Mouse (Mus musculus): Measurements from ENCODE around the gene Add2. TPM values are rescaled to one million over a fixed set of nuclear protein-coding genes. Genes with fewer than 3 reads are reported as not detected.
A peak's percentile ranks its signal among the peaks of the same experiment; 100 is the strongest.

The Add2 gene
- polyA plus RNA-seq, 1 experiment: 1.5 TPM

DNA sequence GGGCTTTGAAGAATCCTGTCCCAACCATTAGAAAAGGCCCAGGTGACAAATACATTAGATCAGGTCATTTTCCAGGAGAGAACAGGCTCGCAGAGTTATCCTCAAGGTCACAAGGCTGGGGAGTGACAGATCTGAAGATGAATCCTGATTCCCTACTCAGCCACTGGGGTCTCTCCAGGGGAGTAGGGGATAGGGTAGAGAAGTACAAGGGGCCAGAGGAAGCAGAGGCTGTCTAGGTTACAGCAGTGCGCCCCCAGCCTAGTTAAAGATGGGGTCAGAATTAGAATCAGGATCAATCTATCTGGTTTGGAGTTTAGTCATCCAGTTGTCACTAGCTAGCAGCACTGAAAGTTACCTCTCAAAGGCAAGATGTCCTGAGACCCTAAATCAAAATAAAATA, 331 bp upstream of the Add2 start:
- DNase-seq: no peak
- TF ChIP-seq POLR2A (IDR thresholded peaks at IDR 0.05; ENCODE audit: low read depth, low read length) (no peak), CTCF (conservative IDR thresholded peaks at IDR 0.05; ENCODE audit: insufficient read depth, insufficient read length, low read depth, low read length) (no peak)
- Histone ChIP-seq H3K4me3 (ENCODE audit: insufficient read depth, low read depth, low read length) (no peak overlapping the region), H3K36me3 (ENCODE audit: control insufficient read depth, insufficient read depth, low read length) (no peaks in the 10 kb centered on the region), H3K4me1 (ENCODE audit: control insufficient read depth, insufficient read depth, low read length) (no peaks in the 10 kb centered on the region), H3K27me3 (replicated peaks; ENCODE audit: control insufficient read depth, insufficient read depth, low read length) (peaks cover 3% of the 10 kb centered on the region; the same call in 1 of the 2 replicates), H3K27ac (ENCODE audit: insufficient read depth, low read depth, low read length) (no peak overlapping the region)
- 67% methylated on average over 2 of the region's 2 CpGs for WGBS

DNA sequence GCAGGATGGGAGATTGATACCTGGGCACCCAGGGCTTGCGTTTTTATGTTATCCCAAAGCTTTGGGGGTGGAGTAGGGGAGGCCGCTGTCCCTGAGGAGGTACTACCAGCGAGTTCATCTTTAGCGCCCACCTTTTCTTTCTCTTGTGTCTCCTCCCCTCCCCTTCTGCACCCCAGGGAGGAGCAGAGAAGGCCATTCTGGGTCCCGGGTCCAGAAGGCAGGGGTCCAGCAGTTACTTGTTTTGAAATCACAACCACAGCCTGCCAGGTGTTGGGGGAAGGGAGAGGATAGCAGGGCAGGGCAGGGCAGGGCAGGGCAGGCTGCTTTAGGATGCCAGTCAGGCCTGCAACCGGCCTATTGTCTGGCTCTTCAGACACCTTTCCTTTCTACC, 837 bp downstream of the Add2 start:
- H3K4me1 ChIP-seq (ENCODE audit: control insufficient read depth, insufficient read depth, low read length): no peaks in the 10 kb centered on the region
- no peaks in the 10 kb centered on the region for H3K36me3 ChIP-seq (ENCODE audit: control insufficient read depth, insufficient read depth, low read length)
- TF ChIP-seq POLR2A (IDR thresholded peaks at IDR 0.05; ENCODE audit: low read depth, low read length) (no peak), CTCF (conservative IDR thresholded peaks at IDR 0.05; ENCODE audit: insufficient read depth, insufficient read length, low read depth, low read length) (no peak)
- no peak overlapping the region for H3K27ac ChIP-seq (ENCODE audit: insufficient read depth, low read depth, low read length)
- peaks cover 3% of the 10 kb centered on the region; the same call in 1 of the 2 replicates for H3K27me3 ChIP-seq (replicated peaks; ENCODE audit: control insufficient read depth, insufficient read depth, low read length)
- 26% methylated on average over 6 of the region's 6 CpGs for WGBS
- no peak for DNase-seq
- peak overlapping the region; percentile 53; the same call in 1 of the 2 replicates for H3K4me3 ChIP-seq (ENCODE audit: insufficient read depth, low read depth, low read length)

DNA sequence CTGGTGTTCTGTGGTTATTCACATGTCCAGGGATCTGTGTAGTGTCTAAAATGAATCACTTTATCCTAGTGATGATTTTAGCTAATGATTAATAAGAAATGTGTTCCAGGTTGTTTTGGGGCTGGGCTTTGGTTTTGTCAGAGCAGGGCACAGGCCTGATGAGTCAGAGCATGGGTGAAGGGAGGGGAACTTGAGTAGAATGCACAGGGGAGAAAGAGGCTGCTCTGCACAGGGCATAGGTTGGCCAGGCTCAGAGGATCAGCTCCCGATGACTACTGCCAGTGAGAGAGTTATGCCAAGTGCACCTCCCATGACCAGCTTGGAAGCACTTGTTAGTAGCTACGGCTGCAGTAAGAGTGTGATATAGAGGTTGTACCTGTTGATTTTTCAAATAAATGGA, 3.0 kb downstream of the Add2 start:
- DNase-seq: no peak
- 53% methylated on average over 2 of the region's 2 CpGs for WGBS

DNA sequence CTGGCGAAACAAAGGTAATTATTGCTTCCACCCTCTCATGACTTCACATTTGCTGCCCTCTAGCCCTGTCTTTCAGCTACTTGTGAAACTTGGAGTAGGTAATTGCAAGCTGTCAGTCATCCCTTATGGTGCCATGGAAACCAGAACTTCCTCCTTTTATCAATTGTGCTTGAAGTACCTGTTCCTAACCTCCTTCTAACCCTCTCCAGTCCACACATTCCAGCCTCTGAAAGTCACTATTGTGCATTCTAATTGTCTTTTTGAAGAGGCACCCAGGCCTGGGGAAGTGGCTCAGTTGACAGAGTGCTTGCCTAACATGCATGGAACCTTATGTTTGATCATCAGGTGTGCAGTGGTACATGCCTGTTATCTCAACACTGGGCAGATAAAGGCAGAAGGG, 5.2 kb downstream of the Add2 start:
- TF ChIP-seq CTCF (conservative IDR thresholded peaks at IDR 0.05; ENCODE audit: insufficient read depth, insufficient read length, low read depth, low read length) (no peak), POLR2A (IDR thresholded peaks at IDR 0.05; ENCODE audit: low read depth, low read length) (no peak)
- H3K4me1 ChIP-seq (ENCODE audit: control insufficient read depth, insufficient read depth, low read length): no peaks in the 10 kb centered on the region
- WGBS: 85% methylated on average over 1 of the region's 1 CpGs
- H3K4me3 ChIP-seq (ENCODE audit: insufficient read depth, low read depth, low read length): no peak overlapping the region
- 0 out of 2 replicates have a peak, but pooled peaks cover 1% of the 10 kb centered on the region for H3K27me3 ChIP-seq (replicated peaks; ENCODE audit: control insufficient read depth, insufficient read depth, low read length)
- H3K36me3 ChIP-seq (ENCODE audit: control insufficient read depth, insufficient read depth, low read length): no peaks in the 10 kb centered on the region
- no peak for DNase-seq
- no peak overlapping the region for H3K27ac ChIP-seq (ENCODE audit: insufficient read depth, low read depth, low read length)

More for the DNA sequence above, 3.0 kb downstream of the Add2 start:
- peaks cover 3% of the 10 kb centered on the region; the same call in 1 of the 2 replicates for H3K27me3 ChIP-seq (replicated peaks; ENCODE audit: control insufficient read depth, insufficient read depth, low read length)
- no peak overlapping the region for H3K4me3 ChIP-seq (ENCODE audit: insufficient read depth, low read depth, low read length)
- no peak for TF ChIP-seq POLR2A (IDR thresholded peaks at IDR 0.05; ENCODE audit: low read depth, low read length)
- no peak for TF ChIP-seq CTCF (conservative IDR thresholded peaks at IDR 0.05; ENCODE audit: insufficient read depth, insufficient read length, low read depth, low read length)
- no peak overlapping the region for H3K27ac ChIP-seq (ENCODE audit: insufficient read depth, low read depth, low read length)
- no peaks in the 10 kb centered on the region for H3K36me3 ChIP-seq (ENCODE audit: control insufficient read depth, insufficient read depth, low read length)
- no peaks in the 10 kb centered on the region for H3K4me1 ChIP-seq (ENCODE audit: control insufficient read depth, insufficient read depth, low read length)

DNA sequence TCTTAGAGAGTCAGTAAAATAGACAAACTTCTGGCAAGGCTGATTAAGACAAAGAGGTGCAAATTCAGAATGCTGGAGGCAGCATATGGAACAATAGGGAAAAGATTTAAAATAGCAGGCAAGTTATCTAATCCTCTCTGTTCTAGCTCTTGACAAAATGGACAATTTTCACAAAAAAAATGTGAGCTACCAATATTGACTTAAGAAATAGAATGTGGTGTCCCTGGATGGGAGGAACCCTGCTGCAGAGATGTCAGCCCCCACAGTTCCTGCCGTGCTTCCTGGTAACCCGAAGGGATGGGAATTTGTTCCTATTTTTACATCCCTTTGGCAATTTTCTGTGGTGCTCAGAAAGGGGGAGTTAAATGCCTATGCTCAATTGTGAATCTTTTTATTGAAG, 10.4 kb downstream of the Add2 start:
- no peak for DNase-seq
- Histone ChIP-seq H3K36me3 (ENCODE audit: control insufficient read depth, insufficient read depth, low read length) (no peaks in the 10 kb centered on the region), H3K27me3 (replicated peaks; ENCODE audit: control insufficient read depth, insufficient read depth, low read length) (no peaks in the 10 kb centered on the region), H3K4me1 (ENCODE audit: control insufficient read depth, insufficient read depth, low read length) (no peaks in the 10 kb centered on the region), H3K4me3 (ENCODE audit: insufficient read depth, low read depth, low read length) (no peak overlapping the region), H3K27ac (ENCODE audit: insufficient read depth, low read depth, low read length) (no peak overlapping the region)
- TF ChIP-seq POLR2A (IDR thresholded peaks at IDR 0.05; ENCODE audit: low read depth, low read length): no peak
- no peak for TF ChIP-seq CTCF (conservative IDR thresholded peaks at IDR 0.05; ENCODE audit: insufficient read depth, insufficient read length, low read depth, low read length)
- 54% methylated on average over 2 of the region's 2 CpGs for WGBS

DNA sequence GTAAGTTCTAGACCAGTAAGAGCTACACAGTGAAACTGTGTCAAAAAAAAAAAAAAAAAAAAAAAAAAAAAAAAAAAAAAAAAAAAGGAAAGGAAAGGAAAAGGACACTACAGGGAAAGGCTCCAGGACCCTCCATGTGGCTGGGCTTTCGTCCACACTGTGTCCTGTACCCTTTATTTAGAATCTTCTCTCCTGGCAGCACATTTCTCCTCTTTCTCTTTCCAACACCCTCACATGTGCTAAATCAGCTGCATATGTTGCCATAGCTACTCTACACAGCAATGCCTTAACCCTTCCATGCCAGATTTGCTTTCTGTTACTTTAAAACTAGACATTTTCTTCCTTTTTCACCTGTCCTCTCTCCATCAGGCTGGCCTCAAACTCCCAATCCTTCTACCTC, 11.7 kb downstream of the Add2 start:
- Histone ChIP-seq H3K27me3 (replicated peaks; ENCODE audit: control insufficient read depth, insufficient read depth, low read length) (no peaks in the 10 kb centered on the region), H3K27ac (ENCODE audit: insufficient read depth, low read depth, low read length) (no peak overlapping the region), H3K4me3 (ENCODE audit: insufficient read depth, low read depth, low read length) (no peak overlapping the region), H3K4me1 (ENCODE audit: control insufficient read depth, insufficient read depth, low read length) (no peaks in the 10 kb centered on the region), H3K36me3 (ENCODE audit: control insufficient read depth, insufficient read depth, low read length) (no peaks in the 10 kb centered on the region)
- TF ChIP-seq POLR2A (IDR thresholded peaks at IDR 0.05; ENCODE audit: low read depth, low read length): no peak
- no peak for DNase-seq
- 58% methylated on average over 1 of the region's 1 CpGs for WGBS

DNA sequence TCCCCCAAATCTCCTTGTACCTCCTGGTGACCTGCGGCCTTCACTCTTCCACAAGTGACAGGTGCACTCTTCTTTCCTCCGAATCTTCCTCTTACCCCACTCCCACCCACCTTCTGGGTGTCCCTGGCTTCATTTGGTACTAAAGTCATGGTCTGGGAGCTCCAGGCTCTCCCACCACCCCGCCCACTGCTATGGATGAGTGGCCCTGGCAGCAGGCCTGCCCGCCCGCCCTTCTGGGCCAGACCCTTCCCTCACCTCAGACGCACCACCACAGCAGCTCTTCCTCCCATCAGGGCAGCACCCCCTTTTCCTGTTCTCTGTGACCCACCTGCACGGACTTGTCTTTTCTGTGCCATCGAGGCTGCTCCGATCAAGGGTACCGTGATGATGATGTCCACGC, 19.0 kb downstream of the Add2 start:
- no peak for DNase-seq
- Histone ChIP-seq H3K36me3 (ENCODE audit: control insufficient read depth, insufficient read depth, low read length) (no peaks in the 10 kb centered on the region), H3K27ac (ENCODE audit: insufficient read depth, low read depth, low read length) (no peak overlapping the region), H3K27me3 (replicated peaks; ENCODE audit: control insufficient read depth, insufficient read depth, low read length) (no peaks in the 10 kb centered on the region), H3K4me3 (ENCODE audit: insufficient read depth, low read depth, low read length) (no peak overlapping the region), H3K4me1 (ENCODE audit: control insufficient read depth, insufficient read depth, low read length) (no peaks in the 10 kb centered on the region)
- TF ChIP-seq CTCF (conservative IDR thresholded peaks at IDR 0.05; ENCODE audit: insufficient read depth, insufficient read length, low read depth, low read length) (no peak), POLR2A (IDR thresholded peaks at IDR 0.05; ENCODE audit: low read depth, low read length) (no peak)
- 73% methylated on average over 11 of the region's 11 CpGs for WGBS

DNA sequence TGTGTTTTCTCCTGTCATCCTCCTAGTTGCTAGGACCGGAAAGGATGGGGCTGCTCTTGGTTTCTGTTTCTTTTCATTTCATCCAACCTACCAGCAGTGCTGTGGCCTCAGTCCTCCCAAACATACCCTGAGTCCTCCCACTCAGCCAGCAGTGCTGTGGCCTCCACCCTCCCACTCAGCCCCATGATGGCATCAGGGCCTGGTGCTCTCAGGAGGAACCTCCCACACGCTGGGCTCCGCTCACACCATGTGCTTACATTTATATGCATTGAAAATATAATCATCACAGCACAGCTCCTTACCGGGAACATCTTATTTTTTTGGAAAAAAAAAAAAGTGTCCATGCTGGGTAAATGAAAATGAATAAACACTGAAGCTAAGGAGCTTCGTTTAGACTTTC, 20.0 kb downstream of the Add2 start:
- Histone ChIP-seq H3K4me1 (ENCODE audit: control insufficient read depth, insufficient read depth, low read length) (no peaks in the 10 kb centered on the region), H3K27ac (ENCODE audit: insufficient read depth, low read depth, low read length) (no peak overlapping the region), H3K36me3 (ENCODE audit: control insufficient read depth, insufficient read depth, low read length) (no peaks in the 10 kb centered on the region), H3K4me3 (ENCODE audit: insufficient read depth, low read depth, low read length) (no peak overlapping the region), H3K27me3 (replicated peaks; ENCODE audit: control insufficient read depth, insufficient read depth, low read length) (no peaks in the 10 kb centered on the region)
- DNase-seq: no peak
- 68% methylated on average over 5 of the region's 5 CpGs for WGBS
- no peak for TF ChIP-seq POLR2A (IDR thresholded peaks at IDR 0.05; ENCODE audit: low read depth, low read length)
- TF ChIP-seq CTCF (conservative IDR thresholded peaks at IDR 0.05; ENCODE audit: insufficient read depth, insufficient read length, low read depth, low read length): no peak
